Mouse (Mus musculus): ENCODE results near the gene Dnah12. TPM values are rescaled to one million over a fixed set of nuclear protein-coding genes. Genes with fewer than 3 reads are reported as not detected.

The Dnah12 gene
- polyA plus RNA-seq, 1 experiment from 2014 or later: 0.06 TPM

DNA sequence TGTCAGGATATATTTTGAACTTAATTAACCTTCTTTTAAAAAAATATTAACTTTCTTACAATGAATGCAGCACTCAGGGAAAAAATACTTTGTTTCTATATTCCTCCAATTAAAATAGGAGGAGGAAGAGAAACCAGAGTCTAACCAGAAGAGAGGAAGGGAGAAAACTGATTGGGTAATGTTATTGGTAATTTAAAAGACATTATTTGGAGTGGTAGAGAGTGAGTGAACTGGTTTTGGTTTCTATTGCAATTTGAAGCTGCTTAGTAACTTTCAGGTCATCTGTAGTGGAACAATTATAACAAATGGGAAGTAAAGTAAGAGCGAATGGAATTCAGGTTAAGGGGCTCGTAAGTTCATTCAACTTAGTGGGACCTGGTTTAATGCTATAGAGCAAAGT lies 120.8 kb downstream of the Dnah12 start:
- Histone ChIP-seq H3K27ac (no peak overlapping the region), H3K4me2 (no peak overlapping the region), H3K36me3 (no peaks in the 10 kb centered on the region), H3K9ac (replicated peaks) (no peak overlapping the region), H3K9me3 (0 out of 2 replicates have a peak, but pooled peaks cover 3% of the 10 kb centered on the region), H3K4me1 (replicated peaks) (no peaks in the 10 kb centered on the region), H3K4me3 (replicated peaks) (no peak overlapping the region), H3K27me3 (no peaks in the 10 kb centered on the region)
- ATAC-seq (ENCODE audit: insufficient number of reproducible peaks, insufficient read depth, low FRiP score, low TSS enrichment, low read depth): no peak
- 90% methylated on average over 2 of the region's 2 CpGs for WGBS

DNA sequence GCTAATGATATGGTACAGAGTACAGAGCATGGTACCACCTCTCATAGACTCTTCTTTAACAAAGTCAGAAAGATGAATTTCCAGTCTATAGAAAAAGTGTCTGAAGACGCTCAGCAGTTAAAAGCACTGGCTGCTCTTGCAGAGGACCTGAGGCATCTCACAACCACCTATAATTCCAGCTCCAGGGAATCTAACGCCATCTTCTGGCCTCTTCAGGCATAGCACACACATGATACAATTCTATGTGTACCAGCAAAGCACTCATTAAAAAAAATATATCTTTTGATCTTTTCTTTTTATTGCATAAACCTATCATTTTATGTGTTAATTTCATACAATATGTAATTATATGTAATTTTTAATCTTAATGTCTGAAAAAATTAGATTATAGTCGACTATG lies 121.8 kb downstream of the Dnah12 start:
- Histone ChIP-seq H3K9ac (replicated peaks) (no peak overlapping the region), H3K27ac (no peak overlapping the region), H3K36me3 (no peaks in the 10 kb centered on the region), H3K4me3 (replicated peaks) (no peak overlapping the region), H3K4me1 (replicated peaks) (no peaks in the 10 kb centered on the region), H3K27me3 (no peaks in the 10 kb centered on the region), H3K9me3 (0 out of 2 replicates have a peak, but pooled peaks cover 3% of the 10 kb centered on the region), H3K4me2 (no peak overlapping the region)
- 50% methylated on average over 3 of the region's 3 CpGs for WGBS
- ATAC-seq (ENCODE audit: insufficient number of reproducible peaks, insufficient read depth, low FRiP score, low TSS enrichment, low read depth): no peak

DNA sequence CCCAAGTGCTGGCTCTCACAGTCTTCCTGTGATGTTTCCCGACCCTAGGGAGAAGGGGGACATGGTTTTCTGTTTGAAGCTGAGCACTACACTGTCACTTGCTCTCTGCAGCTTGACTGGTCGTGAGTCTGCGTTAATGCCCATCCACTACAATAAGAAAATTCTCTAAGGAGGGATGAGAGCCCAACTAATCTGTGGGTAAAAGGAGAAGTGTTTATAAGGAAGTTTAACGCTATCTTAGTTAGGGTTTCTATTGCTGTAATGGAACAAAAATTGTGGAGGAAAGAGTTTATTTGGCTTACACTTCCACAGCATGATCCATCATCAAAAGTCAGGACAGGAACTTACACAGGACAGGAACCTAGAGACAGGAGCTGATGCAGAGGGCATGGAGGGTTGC lies 123.7 kb downstream of the Dnah12 start:
- WGBS: 74% methylated on average over 4 of the region's 4 CpGs
- Histone ChIP-seq H3K4me2 (no peak overlapping the region), H3K27me3 (no peaks in the 10 kb centered on the region), H3K4me3 (replicated peaks) (no peak overlapping the region), H3K36me3 (no peaks in the 10 kb centered on the region), H3K4me1 (replicated peaks) (no peaks in the 10 kb centered on the region), H3K9me3 (0 out of 2 replicates have a peak, but pooled peaks cover 3% of the 10 kb centered on the region), H3K27ac (no peak overlapping the region), H3K9ac (replicated peaks) (no peak overlapping the region)
- no peak for ATAC-seq (ENCODE audit: insufficient number of reproducible peaks, insufficient read depth, low FRiP score, low TSS enrichment, low read depth)

DNA sequence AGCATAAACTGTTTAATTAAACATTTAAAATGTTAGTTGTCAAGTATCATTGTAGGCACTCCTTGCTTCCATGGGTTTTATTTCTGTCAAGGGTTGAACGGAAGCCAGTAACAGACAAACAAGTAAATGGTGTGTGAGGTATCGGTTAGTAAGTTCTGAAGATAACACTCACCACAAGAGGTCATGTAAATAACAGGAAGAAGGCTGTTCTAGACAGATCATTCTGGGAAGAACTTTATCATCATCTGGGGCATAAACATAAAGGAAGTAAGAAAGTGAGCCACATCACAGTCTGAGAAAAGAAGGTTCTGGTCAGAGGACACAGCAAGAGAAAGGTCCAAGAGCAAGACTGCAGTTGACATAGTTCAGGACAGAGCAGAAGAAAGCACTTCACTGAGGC lies 132.9 kb downstream of the Dnah12 start:
- Histone ChIP-seq H3K27me3 (no peaks in the 10 kb centered on the region), H3K4me2 (no peak overlapping the region), H3K4me1 (replicated peaks) (no peaks in the 10 kb centered on the region), H3K27ac (no peak overlapping the region), H3K9ac (replicated peaks) (no peak overlapping the region), H3K4me3 (replicated peaks) (no peak overlapping the region), H3K9me3 (no peaks in the 10 kb centered on the region), H3K36me3 (no peaks in the 10 kb centered on the region)
- no peak for ATAC-seq (ENCODE audit: insufficient number of reproducible peaks, insufficient read depth, low FRiP score, low TSS enrichment, low read depth)
- 88% methylated on average over 2 of the region's 2 CpGs for WGBS

DNA sequence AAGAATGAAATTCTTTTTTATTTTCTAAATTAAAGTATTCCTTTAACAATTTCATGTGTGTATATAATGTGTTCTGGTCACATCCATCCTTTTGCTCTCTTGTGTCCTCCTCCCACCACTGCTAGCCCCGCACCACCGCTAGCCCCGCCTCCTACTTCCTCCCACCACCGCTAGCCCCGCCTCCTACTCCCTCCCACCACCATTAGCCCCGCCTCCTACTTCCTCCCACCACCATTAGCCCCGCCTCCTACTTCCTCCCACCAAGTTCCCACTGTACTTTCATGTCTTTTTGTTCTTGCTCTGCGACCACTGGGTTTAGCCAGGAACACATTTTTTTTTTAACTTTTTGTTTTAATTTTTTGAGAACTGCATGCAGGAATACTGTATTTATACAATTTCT lies 160.0 kb downstream of the Dnah12 start:
- 78% methylated on average over 8 of the region's 8 CpGs for WGBS
- no peaks in the 10 kb centered on the region for H3K9me3 ChIP-seq

DNA sequence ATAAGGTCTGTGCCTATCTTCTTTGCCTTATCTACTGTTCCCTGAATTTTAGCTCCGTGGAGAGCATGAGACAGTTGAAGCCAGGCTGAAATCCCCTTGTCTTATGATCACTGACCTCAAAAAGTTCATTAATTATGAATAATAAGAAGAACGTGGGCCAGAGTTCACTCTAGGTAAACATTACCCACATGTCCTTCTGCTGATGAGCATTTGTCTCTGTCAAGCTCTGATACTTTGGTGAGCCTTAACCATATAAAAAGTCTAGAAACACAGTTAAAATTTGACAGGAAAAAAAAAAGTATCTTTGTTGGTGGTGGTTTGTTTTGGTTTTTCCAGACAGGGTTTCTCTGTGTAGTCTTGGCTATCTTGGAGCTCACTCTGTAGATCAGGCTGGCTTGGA lies 161.0 kb downstream of the Dnah12 start:
- H3K36me3 ChIP-seq: no peaks in the 10 kb centered on the region
- WGBS: 85% methylated on average over 2 of the region's 2 CpGs
- no peak for ATAC-seq (ENCODE audit: insufficient number of reproducible peaks, insufficient read depth, low FRiP score, low TSS enrichment, low read depth)

More for the DNA sequence above, 160.0 kb downstream of the Dnah12 start:
- Histone ChIP-seq H3K36me3 (no peaks in the 10 kb centered on the region), H3K4me2 (no peak overlapping the region), H3K27me3 (no peaks in the 10 kb centered on the region), H3K4me1 (replicated peaks) (no peaks in the 10 kb centered on the region), H3K27ac (no peak overlapping the region), H3K9ac (replicated peaks) (no peak overlapping the region), H3K4me3 (replicated peaks) (no peak overlapping the region)
- no peak for ATAC-seq (ENCODE audit: insufficient number of reproducible peaks, insufficient read depth, low FRiP score, low TSS enrichment, low read depth)

DNA sequence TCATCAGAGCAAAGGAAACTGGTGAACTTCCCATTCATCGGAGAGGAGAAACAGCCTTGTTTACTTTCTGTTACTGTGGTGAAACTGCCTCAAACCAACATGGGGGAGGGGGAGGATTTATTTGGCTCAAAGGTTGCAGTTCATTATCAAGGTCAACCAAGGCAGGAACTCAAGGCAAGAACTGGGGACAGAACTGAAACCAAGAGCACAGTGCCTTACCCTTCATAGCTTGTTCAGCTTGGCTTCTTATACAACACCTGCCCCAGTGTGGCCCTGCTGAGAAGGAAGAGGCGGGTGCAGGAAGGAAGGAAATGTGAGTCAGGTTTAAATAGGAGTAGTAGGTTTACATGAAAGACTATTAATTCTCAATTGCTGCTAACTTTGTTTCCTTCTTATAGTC lies 165.3 kb downstream of the Dnah12 start:
- no peaks in the 10 kb centered on the region for H3K4me1 ChIP-seq (replicated peaks)
- WGBS: 59% methylated on average over 2 of the region's 2 CpGs
- no peaks in the 10 kb centered on the region for H3K27me3 ChIP-seq
- H3K27ac ChIP-seq: no peak overlapping the region
- ATAC-seq (ENCODE audit: insufficient number of reproducible peaks, insufficient read depth, low FRiP score, low TSS enrichment, low read depth): no peak
- H3K9me3 ChIP-seq: no peaks in the 10 kb centered on the region
- no peak overlapping the region for H3K4me2 ChIP-seq
- no peaks in the 10 kb centered on the region for H3K36me3 ChIP-seq
- H3K9ac ChIP-seq (replicated peaks): no peak overlapping the region
- no peak overlapping the region for H3K4me3 ChIP-seq (replicated peaks)

More for the DNA sequence above, 161.0 kb downstream of the Dnah12 start:
- H3K27me3 ChIP-seq: no peaks in the 10 kb centered on the region
- H3K9me3 ChIP-seq: no peaks in the 10 kb centered on the region
- no peak overlapping the region for H3K4me2 ChIP-seq
- no peak overlapping the region for H3K27ac ChIP-seq
- H3K4me1 ChIP-seq (replicated peaks): no peaks in the 10 kb centered on the region
- no peak overlapping the region for H3K9ac ChIP-seq (replicated peaks)
- H3K4me3 ChIP-seq (replicated peaks): no peak overlapping the region

DNA sequence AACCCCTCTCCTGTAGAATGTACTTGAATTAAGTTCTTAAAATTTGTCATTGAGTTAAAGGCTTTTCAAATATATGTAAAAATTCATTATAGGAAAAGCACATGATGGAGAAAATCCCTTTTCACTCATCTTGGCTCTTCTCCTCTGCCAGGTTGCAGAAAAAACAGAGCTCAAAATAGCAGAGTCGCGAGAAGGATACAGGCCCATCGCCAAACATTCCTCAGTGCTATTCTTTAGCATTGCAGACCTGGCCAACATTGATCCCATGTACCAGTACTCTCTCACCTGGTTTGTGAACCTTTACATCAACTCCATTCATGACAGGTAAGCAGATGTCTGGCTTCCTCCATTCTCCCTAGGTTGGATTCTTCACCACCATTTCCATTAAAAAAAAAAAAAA lies 165.9 kb downstream of the Dnah12 start:
- no peak for ATAC-seq (ENCODE audit: insufficient number of reproducible peaks, insufficient read depth, low FRiP score, low TSS enrichment, low read depth)
- Histone ChIP-seq H3K4me1 (replicated peaks) (no peaks in the 10 kb centered on the region), H3K4me3 (replicated peaks) (no peak overlapping the region), H3K9me3 (no peaks in the 10 kb centered on the region), H3K9ac (replicated peaks) (no peak overlapping the region), H3K27ac (no peak overlapping the region), H3K27me3 (no peaks in the 10 kb centered on the region), H3K4me2 (no peak overlapping the region), H3K36me3 (no peaks in the 10 kb centered on the region)
- 90% methylated on average over 3 of the region's 3 CpGs for WGBS

DNA sequence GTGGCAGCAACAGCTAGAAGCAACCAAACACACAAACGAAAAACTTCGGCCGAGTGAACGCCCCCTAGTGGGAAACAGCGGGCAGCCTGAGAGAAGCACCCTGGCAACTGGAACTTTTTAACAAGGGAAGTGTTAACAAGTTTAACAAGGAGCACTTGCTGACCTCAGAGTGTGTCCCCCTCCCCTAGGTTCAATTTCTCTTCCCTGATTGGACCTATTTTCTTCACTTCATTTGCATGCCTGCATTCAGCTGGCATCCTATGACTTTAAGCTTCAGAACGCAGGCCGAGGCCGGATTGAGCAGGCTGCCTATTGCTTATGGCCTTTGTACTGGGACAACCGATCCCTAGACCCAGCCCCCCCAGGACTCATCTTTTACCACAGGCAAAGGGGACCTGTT lies 174.3 kb downstream of the Dnah12 start:
- Histone ChIP-seq H3K4me1 (replicated peaks) (0 out of 2 replicates have a peak, but pooled peaks cover 8% of the 10 kb centered on the region), H3K27me3 (no peaks in the 10 kb centered on the region), H3K9me3 (no peaks in the 10 kb centered on the region), H3K4me2 (no peak overlapping the region), H3K36me3 (no peaks in the 10 kb centered on the region), H3K27ac (no peak overlapping the region), H3K4me3 (replicated peaks) (no peak overlapping the region), H3K9ac (replicated peaks) (no peak overlapping the region)
- ATAC-seq (ENCODE audit: insufficient number of reproducible peaks, insufficient read depth, low FRiP score, low TSS enrichment, low read depth): no peak
- 64% methylated on average over 9 of the region's 9 CpGs for WGBS

DNA sequence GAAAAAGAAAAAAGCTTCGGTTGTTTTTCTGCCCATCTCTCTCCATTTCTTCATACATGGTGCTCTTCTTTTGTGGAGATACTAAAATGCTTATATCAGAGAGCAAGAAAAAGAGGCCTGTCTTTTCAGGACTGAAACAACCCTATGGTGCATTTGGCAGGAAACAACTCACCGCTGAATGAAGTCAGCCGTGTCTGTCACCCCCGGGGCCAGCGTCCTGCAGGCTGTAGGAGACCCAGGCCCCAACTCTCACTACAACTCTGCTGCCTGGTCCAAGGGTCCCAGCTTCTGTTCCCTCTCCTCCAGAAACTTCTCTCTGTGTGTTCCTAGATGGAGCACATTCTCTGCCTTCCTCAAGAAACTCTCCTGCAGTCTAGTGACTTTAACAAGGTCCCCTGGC lies 175.2 kb downstream of the Dnah12 start:
- H3K36me3 ChIP-seq: no peaks in the 10 kb centered on the region
- no peak overlapping the region for H3K27ac ChIP-seq
- ATAC-seq (ENCODE audit: insufficient number of reproducible peaks, insufficient read depth, low FRiP score, low TSS enrichment, low read depth): no peak
- 83% methylated on average over 5 of the region's 5 CpGs for WGBS
- no peak overlapping the region for H3K9ac ChIP-seq (replicated peaks)
- H3K4me2 ChIP-seq: no peak overlapping the region
- H3K27me3 ChIP-seq: no peaks in the 10 kb centered on the region
- 0 out of 2 replicates have a peak, but pooled peaks cover 8% of the 10 kb centered on the region for H3K4me1 ChIP-seq (replicated peaks)
- H3K4me3 ChIP-seq (replicated peaks): no peak overlapping the region
- H3K9me3 ChIP-seq: no peaks in the 10 kb centered on the region

DNA sequence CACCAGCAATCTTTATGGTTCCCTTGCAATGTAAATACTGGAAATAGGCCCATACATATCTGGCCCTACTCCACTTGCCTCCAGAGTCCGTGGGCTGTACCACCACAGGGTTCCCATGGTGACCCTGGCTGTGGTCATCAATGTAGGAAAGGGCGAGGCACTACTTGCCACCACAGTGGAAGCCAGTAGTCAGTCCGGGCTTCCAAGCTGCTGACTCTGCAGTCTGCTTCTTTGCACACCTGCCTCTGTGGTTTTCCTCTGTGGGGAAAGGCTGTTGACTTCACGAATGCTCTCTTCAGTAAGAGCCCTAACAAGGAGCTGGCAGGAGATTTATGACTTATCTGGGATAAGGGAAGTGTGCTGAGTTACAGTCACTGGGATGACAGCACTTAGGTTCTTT lies 185.7 kb downstream of the Dnah12 start:
- Histone ChIP-seq H3K27ac (no peak overlapping the region), H3K9me3 (no peaks in the 10 kb centered on the region), H3K4me1 (replicated peaks) (no peaks in the 10 kb centered on the region), H3K4me3 (replicated peaks) (no peak overlapping the region), H3K4me2 (no peak overlapping the region), H3K9ac (replicated peaks) (no peak overlapping the region), H3K36me3 (no peaks in the 10 kb centered on the region), H3K27me3 (no peaks in the 10 kb centered on the region)
- 72% methylated on average over 4 of the region's 4 CpGs for WGBS
- no peak for ATAC-seq (ENCODE audit: insufficient number of reproducible peaks, insufficient read depth, low FRiP score, low TSS enrichment, low read depth)

DNA sequence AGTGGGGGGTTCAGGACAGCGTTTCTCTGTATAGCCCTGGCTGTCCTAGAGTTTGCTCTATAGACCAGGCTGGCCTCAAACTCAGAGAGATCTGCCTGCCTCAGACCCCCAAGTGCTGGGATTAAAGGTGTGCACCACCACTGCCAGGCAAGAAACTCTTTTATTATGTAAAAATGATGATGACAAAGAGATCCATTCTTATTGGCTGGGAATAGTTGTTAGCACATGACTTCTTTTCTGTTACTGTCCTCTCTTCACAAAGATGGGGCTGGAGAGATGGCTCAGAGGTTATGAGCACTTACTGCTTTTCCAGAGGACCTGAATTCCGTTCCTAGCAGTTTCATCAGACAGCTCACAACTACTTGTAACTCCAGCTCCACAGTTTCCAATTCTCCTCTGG lies 186.9 kb downstream of the Dnah12 start:
- ATAC-seq (ENCODE audit: insufficient number of reproducible peaks, insufficient read depth, low FRiP score, low TSS enrichment, low read depth): no peak
- H3K9ac ChIP-seq (replicated peaks): no peak overlapping the region
- 69% methylated on average over 2 of the region's 2 CpGs for WGBS
- H3K27me3 ChIP-seq: no peaks in the 10 kb centered on the region
- H3K4me1 ChIP-seq (replicated peaks): no peaks in the 10 kb centered on the region
- no peak overlapping the region for H3K4me2 ChIP-seq
- H3K27ac ChIP-seq: no peak overlapping the region
- H3K9me3 ChIP-seq: no peaks in the 10 kb centered on the region
- H3K36me3 ChIP-seq: no peaks in the 10 kb centered on the region
- H3K4me3 ChIP-seq (replicated peaks): no peak overlapping the region
